Mouse (Mus musculus) myocyte (in vitro differentiated cells): ENCODE data around the gene Gm21988. TPM values are rescaled to one million over a fixed set of nuclear protein-coding genes. Genes with fewer than 3 reads are reported as not detected.

Experiments used
- H3K27me3 ChIP-seq: one replicate; pipeline ENCODE4 v1.6.1; 2011; ENCODE audit not compliant: control insufficient read depth, insufficient read depth, insufficient read length
- H3K36me3 ChIP-seq: one replicate; pipeline ENCODE4 v1.6.1; 2011; ENCODE audit not compliant: control insufficient read depth, insufficient read depth
- H3K4me2 ChIP-seq: one replicate; pipeline ENCODE4 v1.6.1; 2011; ENCODE audit warnings: low read depth, control low read depth
- H3K4me3 ChIP-seq: one replicate; pipeline ENCODE4 v1.5.1; 2011; ENCODE audit warnings: mild to moderate bottlenecking, control low read depth, moderate library complexity
- H3K79me2 ChIP-seq: one replicate; pipeline ENCODE4 v1.6.1; 2011; ENCODE audit not compliant: control insufficient read depth, insufficient read depth
- H3ac ChIP-seq: one replicate; pipeline ENCODE4 v1.6.1; 2011; ENCODE audit not compliant: control insufficient read depth, insufficient read length
- CEBPB ChIP-seq: IDR thresholded peaks from 2 replicates; pipeline ENCODE4 v1.6.1; 2011; ENCODE audit warnings: mild to moderate bottlenecking, moderate library complexity; ENCODE audit not compliant: poor library complexity, insufficient read depth, severe bottlenecking
- E2F4 ChIP-seq: IDR thresholded peaks from one replicate; pipeline ENCODE4 v1.6.1; 2011; ENCODE audit warnings: mild to moderate bottlenecking, control low read depth, moderate library complexity; ENCODE audit not compliant: insufficient read depth
- MAX ChIP-seq: IDR thresholded peaks from one replicate; pipeline ENCODE4 v1.6.1; 2011; ENCODE audit warnings: low read depth, mild to moderate bottlenecking, control low read depth
- MYOD1 ChIP-seq, 3 experiments: IDR thresholded peaks; one replicate each; pipeline ENCODE4 v1.6.1; 2011; ENCODE audit warnings: control low read depth in 2 of 3, low read depth in 2 of 3, mild to moderate bottlenecking in 2 of 3, moderate library complexity in 1 of 3; ENCODE audit not compliant: insufficient read length in 2 of 3, control insufficient read depth in 1 of 3
- MYOG ChIP-seq, 3 experiments: IDR thresholded peaks; one replicate each; pipeline ENCODE4 v1.6.1; 2011; ENCODE audit warnings: control low read depth in 2 of 3, low read depth in 2 of 3, mild to moderate bottlenecking in 2 of 3; ENCODE audit not compliant: insufficient read length in 2 of 3, control insufficient read depth in 1 of 3, insufficient read depth in 1 of 3
- POLR2A ChIP-seq: IDR thresholded peaks from one replicate; pipeline ENCODE4 v1.6.1; 2011; ENCODE audit warnings: low read depth, mild to moderate bottlenecking, control low read depth, moderate library complexity; ENCODE audit not compliant: insufficient read length
- POLR2AphosphoS2 ChIP-seq: IDR thresholded peaks from one replicate; pipeline ENCODE4 v1.6.1; 2011; ENCODE audit warnings: low read depth, control low read depth; ENCODE audit not compliant: insufficient read length
- REST ChIP-seq: IDR thresholded peaks from one replicate; pipeline ENCODE4 v1.6.1; 2011; ENCODE audit warnings: mild to moderate bottlenecking, control low read depth, moderate library complexity; ENCODE audit not compliant: insufficient read depth, insufficient read length
- SRF ChIP-seq: IDR thresholded peaks from one replicate; pipeline ENCODE4 v1.6.1; 2011; ENCODE audit warnings: low read depth; ENCODE audit not compliant: control insufficient read depth, insufficient read length
- TCF12 ChIP-seq: IDR thresholded peaks from one replicate; pipeline ENCODE4 v1.6.1; 2011; ENCODE audit warnings: mild to moderate bottlenecking, control low read depth; ENCODE audit not compliant: poor library complexity, insufficient read depth, severe bottlenecking
- TCF3 ChIP-seq: IDR thresholded peaks from one replicate; pipeline ENCODE4 v1.6.1; 2011; ENCODE audit warnings: low read depth, control low read depth; ENCODE audit not compliant: insufficient read length
- USF1 ChIP-seq: IDR thresholded peaks from one replicate; pipeline ENCODE4 v1.6.1; 2011; ENCODE audit warnings: low read depth, mild to moderate bottlenecking, control low read depth, moderate library complexity
- polyA plus RNA-seq: library from polyadenylated mRNA; unstranded; fragments of >200 nt; fragmentation: generic; extraction: Trizol; gene quantifications from one replicate; pipeline ENCODE4 v1.2.1, GENCODE M21; 2012; ENCODE audit warnings: missing spikeins

Gm21988 gene
- polyA plus RNA-seq, 1 experiment: 9.2 TPM

GRCm38 (mm10) chr11:70234497-70234896 lies 5.1 kb downstream of the Gm21988 start:
- H3K4me2 ChIP-seq: no peak overlapping the region
- no peak overlapping the region for H3ac ChIP-seq
- H3K79me2 ChIP-seq: peaks cover 12% of the 10 kb centered on the region
- no peaks in the 10 kb centered on the region for H3K27me3 ChIP-seq
- no peaks in the 10 kb centered on the region for H3K36me3 ChIP-seq
- H3K4me3 ChIP-seq: no peak overlapping the region
- TF ChIP-seq REST (no peak), TCF12 (no peak), MYOG (IDR thresholded peaks at IDR 0.05; ENCODE audit: control insufficient read depth in 1 of 3, insufficient read depth in 1 of 3, insufficient read length in 2 of 3, low read depth in 2 of 3) (no peak), CEBPB (no peak), POLR2AphosphoS2 (no peak), MYOD1 (IDR thresholded peaks at IDR 0.05; ENCODE audit: control insufficient read depth in 1 of 3, insufficient read length in 2 of 3, low read depth in 2 of 3) (no peak), SRF (no peak), USF1 (no peak), MAX (no peak), POLR2A (no peak), TCF3 (no peak), E2F4 (no peak)

GRCm38 (mm10) chr11:70234037-70234436 lies 5.6 kb downstream of the Gm21988 start:
- TF ChIP-seq MYOG (IDR thresholded peaks at IDR 0.05; ENCODE audit: control insufficient read depth in 1 of 3, insufficient read depth in 1 of 3, insufficient read length in 2 of 3, low read depth in 2 of 3) (no peak), TCF12 (no peak), POLR2AphosphoS2 (no peak), E2F4 (no peak), USF1 (no peak), CEBPB (no peak)
- H3K27me3 ChIP-seq: no peaks in the 10 kb centered on the region
- H3K36me3 ChIP-seq: no peaks in the 10 kb centered on the region
- H3K4me2 ChIP-seq: peak overlapping the region; percentile 81
- no peak overlapping the region for H3ac ChIP-seq
- peaks cover 7% of the 10 kb centered on the region for H3K79me2 ChIP-seq
- no peak overlapping the region for H3K4me3 ChIP-seq

GRCm38 (mm10) chr11:70233016-70233415 lies 6.6 kb downstream of the Gm21988 start:
- peaks cover 8% of the 10 kb centered on the region for H3K79me2 ChIP-seq
- peak overlapping the region; percentile 31 for H3K4me3 ChIP-seq
- no peaks in the 10 kb centered on the region for H3K27me3 ChIP-seq
- TF ChIP-seq TCF3 (no peak), POLR2A (no peak), TCF12 (no peak), POLR2AphosphoS2 (no peak), REST (no peak), USF1 (no peak), CEBPB (no peak), MYOG (IDR thresholded peaks at IDR 0.05; ENCODE audit: control insufficient read depth in 1 of 3, insufficient read depth in 1 of 3, insufficient read length in 2 of 3, low read depth in 2 of 3) (no peak), MYOD1 (IDR thresholded peaks at IDR 0.05; ENCODE audit: control insufficient read depth in 1 of 3, insufficient read length in 2 of 3, low read depth in 2 of 3) (no peak), E2F4 (no peak), SRF (no peak), MAX (no peak)
- H3ac ChIP-seq: no peak overlapping the region
- H3K36me3 ChIP-seq: no peaks in the 10 kb centered on the region
- H3K4me2 ChIP-seq: peak overlapping the region; percentile 81

GRCm38 (mm10) chr11:70232546-70232945 lies 7.1 kb downstream of the Gm21988 start:
- Histone ChIP-seq H3K27me3 (no peaks in the 10 kb centered on the region), H3K36me3 (no peaks in the 10 kb centered on the region), H3K4me3 (peak overlapping the region; percentile 31), H3K4me2 (peak overlapping the region; percentile 81), H3ac (no peak overlapping the region), H3K79me2 (peaks cover 8% of the 10 kb centered on the region)
- TF ChIP-seq TCF3: no peak
- TF ChIP-seq E2F4: no peak
- TF ChIP-seq TCF12: no peak
- no peak for TF ChIP-seq MYOD1 (IDR thresholded peaks at IDR 0.05; ENCODE audit: control insufficient read depth in 1 of 3, insufficient read length in 2 of 3, low read depth in 2 of 3)
- TF ChIP-seq MYOG (IDR thresholded peaks at IDR 0.05; ENCODE audit: control insufficient read depth in 1 of 3, insufficient read depth in 1 of 3, insufficient read length in 2 of 3, low read depth in 2 of 3): no peak
- TF ChIP-seq POLR2A: no peak
- no peak for TF ChIP-seq CEBPB

GRCm38 (mm10) chr11:70230239-70230727 lies 9.3 kb downstream of the Gm21988 start:
- H3K27me3 ChIP-seq: no peaks in the 10 kb centered on the region
- TF ChIP-seq SRF (no peak), MYOD1 (IDR thresholded peaks at IDR 0.05; ENCODE audit: control insufficient read depth in 1 of 3, insufficient read length in 2 of 3, low read depth in 2 of 3) (peak in 2 of 3 experiments; percentile 14 to 39), MAX (no peak), TCF3 (no peak), POLR2A (peak; percentile 48), POLR2AphosphoS2 (peak; percentile 56), E2F4 (no peak), CEBPB (no peak)
- H3ac ChIP-seq: no peak overlapping the region
- peak overlapping the region; percentile 81 for H3K4me2 ChIP-seq
- H3K79me2 ChIP-seq: peaks cover 8% of the 10 kb centered on the region
- peak overlapping the region; percentile 31 for H3K4me3 ChIP-seq
- no peaks in the 10 kb centered on the region for H3K36me3 ChIP-seq
